Mouse (Mus musculus): ENCODE measurements around the gene Dusp6. TPM values are rescaled to one million over a fixed set of nuclear protein-coding genes. Genes with fewer than 3 reads are reported as not detected.

The Dusp6 gene
- polyA plus RNA-seq, 1 experiment from 2014 or later: 38.3 TPM

DNA sequence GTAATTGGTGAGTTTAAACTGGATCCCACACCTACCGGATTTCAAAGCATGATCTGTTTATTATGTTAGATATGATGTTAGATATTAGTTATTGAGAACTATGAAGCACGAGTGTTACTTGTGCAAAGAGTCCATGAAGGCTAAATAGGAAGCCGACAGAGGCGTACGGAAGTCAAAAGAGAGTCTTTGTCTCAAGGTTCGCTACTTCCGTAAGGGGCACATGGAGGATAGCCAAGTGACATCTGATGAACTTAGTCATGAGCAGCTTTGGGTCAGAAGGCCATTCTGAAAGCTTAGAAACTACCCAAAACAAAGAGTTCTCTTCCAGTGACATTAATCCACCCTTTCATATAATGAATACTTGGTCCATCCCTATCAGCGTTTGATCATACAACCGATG, 27.9 kb upstream of the Dusp6 start:
- no peak for ATAC-seq (ENCODE audit: low FRiP score)
- H3K4me3 ChIP-seq: no peak overlapping the region
- no peak overlapping the region for H3K9ac ChIP-seq
- no peaks in the 10 kb centered on the region for H3K36me3 ChIP-seq
- 88% methylated on average over 9 of the region's 9 CpGs for WGBS
- no peaks in the 10 kb centered on the region for H3K4me1 ChIP-seq
- no peak overlapping the region for H3K4me2 ChIP-seq (replicated peaks)
- H3K9me3 ChIP-seq (replicated peaks): 0 out of 2 replicates have a peak, but pooled peaks cover 2% of the 10 kb centered on the region
- H3K27me3 ChIP-seq: no peaks in the 10 kb centered on the region
- no peak overlapping the region for H3K27ac ChIP-seq

GRCm38 (mm10) chr10:99237205-99237832, 25.7 kb upstream of the Dusp6 start:
- WGBS: 70% methylated on average over 11 of the region's 11 CpGs
- Histone ChIP-seq H3K27me3 (no peaks in the 10 kb centered on the region), H3K9me3 (replicated peaks) (0 out of 2 replicates have a peak, but pooled peaks cover 2% of the 10 kb centered on the region), H3K4me3 (no peak overlapping the region), H3K36me3 (no peaks in the 10 kb centered on the region), H3K27ac (no peak overlapping the region), H3K4me1 (0 out of 2 replicates have a peak, but pooled peaks cover 7% of the 10 kb centered on the region), H3K9ac (no peak overlapping the region), H3K4me2 (replicated peaks) (no peak overlapping the region)
- no peak for ATAC-seq (ENCODE audit: low FRiP score)

DNA sequence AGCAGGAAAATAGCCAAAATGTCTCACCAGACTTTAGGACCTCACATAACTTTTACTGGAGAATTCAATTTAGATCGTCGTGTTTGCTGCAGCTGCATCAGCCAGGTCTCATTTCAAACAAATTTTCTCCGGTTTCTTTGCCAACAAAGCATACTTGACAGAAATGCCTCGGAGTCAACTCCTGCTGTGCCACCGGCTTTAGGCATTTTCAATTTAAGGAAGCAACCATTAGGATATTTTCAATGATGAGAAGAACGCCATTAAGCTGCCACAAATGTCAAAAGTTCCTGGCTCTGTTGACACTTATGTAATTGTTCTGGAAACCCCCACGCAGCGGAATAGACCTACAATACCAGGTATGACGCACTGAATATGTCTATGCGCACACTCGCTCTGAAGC, 24.5 kb upstream of the Dusp6 start:
- no peaks in the 10 kb centered on the region for H3K36me3 ChIP-seq
- H3K9ac ChIP-seq: no peak overlapping the region
- no peak for ATAC-seq (ENCODE audit: low FRiP score)
- no peaks in the 10 kb centered on the region for H3K27me3 ChIP-seq
- 0 out of 2 replicates have a peak, but pooled peaks cover 7% of the 10 kb centered on the region for H3K4me1 ChIP-seq
- no peak overlapping the region for H3K4me3 ChIP-seq
- H3K27ac ChIP-seq: no peak overlapping the region
- no peak overlapping the region for H3K4me2 ChIP-seq (replicated peaks)
- WGBS: 62% methylated on average over 11 of the region's 11 CpGs
- 0 out of 2 replicates have a peak, but pooled peaks cover 2% of the 10 kb centered on the region for H3K9me3 ChIP-seq (replicated peaks)

- Histone ChIP-seq H3K4me1 (0 out of 2 replicates have a peak, but pooled peaks cover 7% of the 10 kb centered on the region), H3K27me3 (no peaks in the 10 kb centered on the region), H3K36me3 (no peaks in the 10 kb centered on the region), H3K4me2 (replicated peaks) (no peak overlapping the region), H3K27ac (no peak overlapping the region), H3K9ac (no peak overlapping the region), H3K4me3 (no peak overlapping the region), H3K9me3 (replicated peaks) (0 out of 2 replicates have a peak, but pooled peaks cover 2% of the 10 kb centered on the region)
- WGBS: 83% methylated on average over 6 of the region's 7 CpGs
- ATAC-seq (ENCODE audit: low FRiP score): no peak
Observed at GRCm38 (mm10) chr10:99241284-99241828, 21.7 kb upstream of the Dusp6 start.

DNA sequence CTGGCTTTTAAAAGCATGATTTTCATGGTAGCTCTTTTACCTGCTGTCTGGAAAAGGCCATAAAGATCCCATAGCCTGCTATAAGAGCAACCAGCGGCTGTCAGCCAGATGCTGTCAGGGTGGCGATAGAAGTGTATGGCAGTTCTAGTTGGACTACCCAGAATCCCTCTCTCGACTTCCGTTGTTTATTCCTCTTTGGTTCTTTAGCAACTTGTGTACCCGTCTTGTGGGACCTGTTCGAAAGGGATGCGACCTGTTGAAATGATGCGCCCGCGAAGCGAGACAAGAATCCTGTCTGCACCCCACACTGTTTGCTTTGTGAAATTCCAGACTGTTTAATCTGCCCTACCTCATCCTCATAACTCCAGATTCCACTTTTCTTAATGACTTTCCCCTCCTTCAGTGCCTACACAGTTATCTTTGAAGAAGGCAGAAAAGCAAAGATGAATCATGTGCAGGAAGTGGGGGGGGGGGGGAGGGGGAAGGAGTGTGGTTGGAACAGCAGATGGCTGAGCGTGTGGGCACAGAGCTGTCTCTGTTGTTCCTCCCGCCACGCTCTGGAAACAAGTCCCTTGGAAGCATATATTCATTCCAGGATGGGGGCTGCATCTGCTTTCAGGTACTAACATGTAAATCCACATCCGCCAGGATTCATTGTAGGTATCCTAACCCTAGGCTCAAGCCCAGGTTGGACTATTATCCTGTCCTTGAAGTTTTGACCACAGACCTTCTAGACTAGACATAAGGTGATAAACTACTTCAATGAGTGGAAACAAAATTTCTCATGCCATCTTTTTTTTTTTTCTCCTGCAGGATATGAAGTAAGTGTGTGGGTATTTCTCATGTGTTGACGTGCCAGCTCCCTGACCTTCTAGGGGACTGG, 21.0 kb upstream of the Dusp6 start:
- H3K9ac ChIP-seq: no peak overlapping the region
- H3K27me3 ChIP-seq: no peaks in the 10 kb centered on the region
- ATAC-seq (ENCODE audit: low FRiP score): no peak
- no peak overlapping the region for H3K4me2 ChIP-seq (replicated peaks)
- H3K36me3 ChIP-seq: no peaks in the 10 kb centered on the region
- 76% methylated on average over 16 of the region's 16 CpGs for WGBS
- H3K4me3 ChIP-seq: no peak overlapping the region
- 0 out of 2 replicates have a peak, but pooled peaks cover 2% of the 10 kb centered on the region for H3K9me3 ChIP-seq (replicated peaks)
- no peak overlapping the region for H3K27ac ChIP-seq
- 0 out of 2 replicates have a peak, but pooled peaks cover 7% of the 10 kb centered on the region for H3K4me1 ChIP-seq

DNA sequence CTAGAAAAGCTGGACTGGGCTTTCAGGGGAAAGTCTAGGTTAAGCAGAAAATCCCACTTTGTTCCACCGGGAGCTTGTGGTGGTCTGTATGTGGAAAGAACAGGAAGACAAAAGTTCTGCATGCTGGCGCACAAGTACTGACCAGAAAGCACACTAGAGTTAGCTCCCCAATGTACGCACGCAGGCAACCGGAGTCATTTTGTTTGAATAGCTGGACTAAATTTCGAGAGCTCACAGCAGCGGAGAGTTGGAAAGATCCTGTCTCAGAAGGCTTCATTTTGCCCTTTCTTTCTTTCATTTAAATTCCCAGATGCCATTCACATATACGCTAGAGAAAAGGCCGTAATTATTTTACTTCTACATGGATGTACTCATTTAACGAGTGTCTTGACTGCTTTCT, 20.3 kb upstream of the Dusp6 start:
- Histone ChIP-seq H3K4me2 (replicated peaks) (no peak overlapping the region), H3K9me3 (replicated peaks) (0 out of 2 replicates have a peak, but pooled peaks cover 2% of the 10 kb centered on the region), H3K36me3 (no peaks in the 10 kb centered on the region), H3K27ac (no peak overlapping the region), H3K9ac (no peak overlapping the region), H3K4me1 (0 out of 2 replicates have a peak, but pooled peaks cover 7% of the 10 kb centered on the region), H3K27me3 (no peaks in the 10 kb centered on the region), H3K4me3 (no peak overlapping the region)
- no peak for ATAC-seq (ENCODE audit: low FRiP score)
- 75% methylated on average over 10 of the region's 10 CpGs for WGBS

GRCm38 (mm10) chr10:99243907-99244489, 19.0 kb upstream of the Dusp6 start:
- 0 out of 2 replicates have a peak, but pooled peaks cover 2% of the 10 kb centered on the region for H3K9me3 ChIP-seq (replicated peaks)
- WGBS: 66% methylated on average over 5 of the region's 5 CpGs
- H3K4me1 ChIP-seq: 0 out of 2 replicates have a peak, but pooled peaks cover 7% of the 10 kb centered on the region
- H3K27me3 ChIP-seq: no peaks in the 10 kb centered on the region
- no peak for ATAC-seq (ENCODE audit: low FRiP score)
- no peak overlapping the region for H3K4me2 ChIP-seq (replicated peaks)
- H3K36me3 ChIP-seq: no peaks in the 10 kb centered on the region
- no peak overlapping the region for H3K9ac ChIP-seq
- H3K27ac ChIP-seq: no peak overlapping the region
- H3K4me3 ChIP-seq: no peak overlapping the region

DNA sequence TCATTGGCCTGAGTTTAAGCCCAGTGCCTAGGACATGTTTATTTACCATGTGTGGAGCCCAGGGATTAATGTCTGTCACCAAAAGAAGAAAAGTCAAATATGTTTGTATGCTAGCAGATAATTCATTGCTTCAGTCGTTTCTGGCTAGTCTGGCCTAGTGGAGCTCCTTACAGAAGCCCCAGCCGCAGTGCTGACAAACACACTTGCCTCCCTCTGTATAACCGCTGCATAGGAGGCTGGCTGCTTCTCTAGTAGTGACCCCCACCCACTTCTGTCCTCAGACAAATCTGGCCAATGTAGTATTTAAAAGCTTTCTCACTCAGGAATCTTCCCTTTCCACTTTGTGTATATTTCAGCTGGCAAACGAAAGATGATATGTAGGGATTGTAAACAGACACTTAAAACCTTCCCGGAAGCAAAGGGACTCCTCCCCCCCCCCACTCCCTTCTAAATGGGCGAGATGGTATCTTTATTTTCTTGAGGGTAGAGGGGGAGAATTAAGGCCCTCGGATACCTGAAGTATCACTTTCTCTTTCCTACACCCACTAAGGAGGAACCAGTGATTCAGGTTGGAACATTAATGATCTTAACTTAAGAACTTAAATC, 18.3 kb upstream of the Dusp6 start:
- Histone ChIP-seq H3K4me1 (0 out of 2 replicates have a peak, but pooled peaks cover 7% of the 10 kb centered on the region), H3K4me3 (no peak overlapping the region), H3K36me3 (no peaks in the 10 kb centered on the region), H3K27me3 (no peaks in the 10 kb centered on the region), H3K9me3 (replicated peaks) (0 out of 2 replicates have a peak, but pooled peaks cover 2% of the 10 kb centered on the region), H3K9ac (no peak overlapping the region), H3K27ac (no peak overlapping the region), H3K4me2 (replicated peaks) (no peak overlapping the region)
- 61% methylated on average over 7 of the region's 7 CpGs for WGBS
- ATAC-seq (ENCODE audit: low FRiP score): no peak

DNA sequence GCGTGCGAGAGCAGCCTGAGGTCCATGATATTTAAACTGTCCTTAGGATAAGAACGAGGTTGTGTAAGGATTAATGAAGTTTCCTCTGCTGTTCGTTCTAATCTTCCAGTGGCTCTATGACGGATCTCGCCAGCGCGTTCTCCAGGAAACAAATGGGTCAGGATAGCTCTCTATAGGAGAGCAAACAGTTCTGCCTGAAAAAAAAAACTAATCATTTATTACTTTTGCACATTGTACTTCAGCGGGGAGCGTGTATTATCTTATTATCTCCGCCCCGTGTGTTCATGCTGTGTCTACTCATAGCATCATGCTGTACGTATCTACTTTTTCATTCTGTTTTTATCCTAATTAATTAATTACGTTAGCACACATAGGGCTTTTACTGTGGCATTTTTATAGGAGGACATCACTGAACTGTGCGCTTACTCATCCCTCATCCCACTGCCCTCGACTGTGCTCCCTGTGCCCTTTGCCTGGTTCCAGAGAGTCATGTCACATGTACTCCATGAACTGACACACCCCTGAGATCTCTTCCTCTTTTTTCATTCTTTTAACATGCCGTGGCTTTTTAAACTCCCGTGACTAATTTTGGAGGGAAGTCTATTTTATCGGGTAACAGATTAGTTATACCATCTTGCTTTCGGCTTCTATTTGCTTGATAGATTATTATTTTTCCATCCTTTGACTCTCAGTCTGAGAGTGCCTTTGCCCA, 16.1 kb upstream of the Dusp6 start:
- 0 out of 2 replicates have a peak, but pooled peaks cover 3% of the 10 kb centered on the region for H3K4me1 ChIP-seq
- no peak overlapping the region for H3K4me3 ChIP-seq
- H3K27ac ChIP-seq: no peak overlapping the region
- WGBS: 71% methylated on average over 20 of the region's 20 CpGs
- H3K9me3 ChIP-seq (replicated peaks): no peaks in the 10 kb centered on the region
- ATAC-seq (ENCODE audit: low FRiP score): no peak
- H3K27me3 ChIP-seq: no peaks in the 10 kb centered on the region
- no peak overlapping the region for H3K9ac ChIP-seq
- H3K36me3 ChIP-seq: no peaks in the 10 kb centered on the region
- no peak overlapping the region for H3K4me2 ChIP-seq (replicated peaks)

- Histone ChIP-seq H3K4me2 (replicated peaks) (no peak overlapping the region), H3K27ac (no peak overlapping the region), H3K9me3 (replicated peaks) (no peaks in the 10 kb centered on the region), H3K27me3 (no peaks in the 10 kb centered on the region), H3K4me1 (no peaks in the 10 kb centered on the region), H3K9ac (no peak overlapping the region), H3K36me3 (no peaks in the 10 kb centered on the region), H3K4me3 (no peak overlapping the region)
- 82% methylated on average over 11 of the region's 11 CpGs for WGBS
- no peak for ATAC-seq (ENCODE audit: low FRiP score)
Observed at GRCm38 (mm10) chr10:99250874-99251281, 12.2 kb upstream of the Dusp6 start.

DNA sequence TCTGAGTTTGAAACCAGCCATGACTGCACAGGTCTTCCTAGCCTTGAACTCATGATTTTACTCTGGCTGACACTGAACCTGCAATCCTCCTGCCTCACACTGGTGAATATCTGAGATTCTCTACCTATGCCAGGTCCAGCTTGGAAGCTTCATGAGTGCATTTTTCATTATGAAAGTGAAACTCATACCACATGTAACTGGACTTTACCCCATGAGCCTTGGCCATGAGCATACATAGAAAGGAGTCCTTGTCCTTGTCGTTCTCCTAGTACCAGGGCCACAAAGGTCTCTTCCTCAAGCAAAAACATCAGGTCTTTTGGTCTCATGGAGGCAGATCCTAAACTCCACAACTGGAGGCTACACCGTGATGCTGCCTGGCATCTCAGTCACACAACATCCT, 9.6 kb upstream of the Dusp6 start:
- H3K9ac ChIP-seq: no peak overlapping the region
- no peak for ATAC-seq (ENCODE audit: low FRiP score)
- WGBS: 88% methylated on average over 2 of the region's 2 CpGs
- H3K4me2 ChIP-seq (replicated peaks): no peak overlapping the region
- no peaks in the 10 kb centered on the region for H3K36me3 ChIP-seq
- no peak overlapping the region for H3K4me3 ChIP-seq
- no peaks in the 10 kb centered on the region for H3K9me3 ChIP-seq (replicated peaks)
- no peak overlapping the region for H3K27ac ChIP-seq
- H3K4me1 ChIP-seq: no peaks in the 10 kb centered on the region
- no peaks in the 10 kb centered on the region for H3K27me3 ChIP-seq
